Mouse (Mus musculus): ENCODE measurements around the gene Prok2. TPM values are rescaled to one million over a fixed set of nuclear protein-coding genes. Genes with fewer than 3 reads are reported as not detected.

Gene Prok2
- polyA plus RNA-seq, 1 experiment from 2014 or later: not detected

GRCm38 (mm10) chr6:99684899-99685298 lies 41.3 kb downstream of the Prok2 start:
- Histone ChIP-seq H3K4me2 (ENCODE audit: low read length) (no peak overlapping the region), H3K36me3 (ENCODE audit: control insufficient read depth, insufficient read depth, low read length) (no peaks in the 10 kb centered on the region), H3K9me3 (ENCODE audit: control insufficient read depth, low read length) (no peaks in the 10 kb centered on the region), H3K4me1 (replicated peaks; ENCODE audit: control insufficient read depth, insufficient read depth, low read length) (no peaks in the 10 kb centered on the region), H3K27me3 (replicated peaks; ENCODE audit: control insufficient read depth, insufficient read depth, low read length) (no peaks in the 10 kb centered on the region), H3K9ac (ENCODE audit: low read length) (no peak overlapping the region), H3K27ac (ENCODE audit: low read depth) (no peak overlapping the region), H3K4me3 (ENCODE audit: low read depth, low read length) (no peak overlapping the region)
- ATAC-seq (replicated peaks; ENCODE audit: low FRiP score, low TSS enrichment, low read depth) (no peak), DNase-seq (ENCODE audit: low spot score) (no peak)
- WGBS: 55% methylated on average over 5 of the region's 5 CpGs

DNA sequence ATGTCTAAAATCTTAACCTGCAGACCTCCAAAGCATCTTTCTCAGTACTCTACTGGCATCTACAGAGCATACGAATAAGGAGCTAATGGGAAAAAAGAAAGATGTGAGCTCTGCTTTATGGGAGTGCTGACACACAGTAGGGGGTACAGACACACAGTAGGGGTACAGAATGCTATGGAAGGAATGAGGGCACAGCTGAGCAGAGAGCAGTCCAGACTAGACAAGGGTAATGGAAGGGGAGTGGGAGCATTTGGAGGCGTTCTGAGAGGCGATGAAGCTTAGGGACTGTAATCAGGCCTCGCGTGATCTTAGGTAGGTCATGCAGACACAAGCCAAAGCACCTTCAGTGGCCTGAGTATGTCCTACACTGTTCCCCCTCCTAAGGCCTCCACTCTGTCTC lies 42.2 kb downstream of the Prok2 start:
- H3K9ac ChIP-seq (ENCODE audit: low read length): no peak overlapping the region
- H3K36me3 ChIP-seq (ENCODE audit: control insufficient read depth, insufficient read depth, low read length): no peaks in the 10 kb centered on the region
- ATAC-seq (replicated peaks; ENCODE audit: low FRiP score, low TSS enrichment, low read depth) (no peak), DNase-seq (ENCODE audit: low spot score) (no peak)
- no peak overlapping the region for H3K27ac ChIP-seq (ENCODE audit: low read depth)
- H3K4me1 ChIP-seq (replicated peaks; ENCODE audit: control insufficient read depth, insufficient read depth, low read length): no peaks in the 10 kb centered on the region
- no peaks in the 10 kb centered on the region for H3K9me3 ChIP-seq (ENCODE audit: control insufficient read depth, low read length)
- no peak overlapping the region for H3K4me2 ChIP-seq (ENCODE audit: low read length)
- H3K27me3 ChIP-seq (replicated peaks; ENCODE audit: control insufficient read depth, insufficient read depth, low read length): no peaks in the 10 kb centered on the region
- WGBS: 88% methylated on average over 5 of the region's 5 CpGs
- H3K4me3 ChIP-seq (ENCODE audit: low read depth, low read length): no peak overlapping the region

- H3K4me2 ChIP-seq (ENCODE audit: low read length): no peak overlapping the region
- no peak overlapping the region for H3K9ac ChIP-seq (ENCODE audit: low read length)
- no peaks in the 10 kb centered on the region for H3K9me3 ChIP-seq (ENCODE audit: control insufficient read depth, low read length)
- H3K27me3 ChIP-seq (replicated peaks; ENCODE audit: control insufficient read depth, insufficient read depth, low read length): no peaks in the 10 kb centered on the region
- DNase-seq (ENCODE audit: low spot score): no peak
- no peak overlapping the region for H3K27ac ChIP-seq (ENCODE audit: low read depth)
- no peaks in the 10 kb centered on the region for H3K36me3 ChIP-seq (ENCODE audit: control insufficient read depth, insufficient read depth, low read length)
- 80% methylated on average over 11 of the region's 11 CpGs for WGBS
- no peak for ATAC-seq (replicated peaks; ENCODE audit: low FRiP score, low TSS enrichment, low read depth)
- H3K4me3 ChIP-seq (ENCODE audit: low read depth, low read length): no peak overlapping the region
- H3K4me1 ChIP-seq (replicated peaks; ENCODE audit: control insufficient read depth, insufficient read depth, low read length): no peaks in the 10 kb centered on the region; the same call in 1 of the 2 replicates
Measured at GRCm38 (mm10) chr6:99678108-99678507, 48.1 kb downstream of the Prok2 start.

DNA sequence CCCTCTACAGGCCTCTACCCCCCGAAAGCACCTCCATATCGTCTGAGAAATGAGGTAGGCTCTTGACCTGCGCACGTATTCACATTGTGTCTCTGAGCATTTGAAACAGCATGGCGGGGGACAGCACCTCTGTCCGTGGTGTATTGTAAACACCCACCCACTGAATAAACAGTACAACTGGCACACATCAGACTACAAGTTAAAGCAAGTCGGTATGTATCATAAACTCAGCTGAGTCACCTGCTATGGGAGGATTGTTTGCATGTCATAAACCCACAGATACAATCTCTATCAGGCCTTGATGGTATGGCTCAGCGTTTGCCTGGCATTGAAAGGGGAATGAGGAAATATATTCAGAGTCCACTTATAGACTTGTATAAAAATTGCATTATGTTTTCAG lies 48.9 kb downstream of the Prok2 start:
- H3K4me3 ChIP-seq (ENCODE audit: low read depth, low read length): no peak overlapping the region
- DNase-seq (ENCODE audit: low spot score) (no peak), ATAC-seq (replicated peaks; ENCODE audit: low FRiP score, low TSS enrichment, low read depth) (peak; percentile 85)
- H3K4me2 ChIP-seq (ENCODE audit: low read length): no peak overlapping the region
- H3K36me3 ChIP-seq (ENCODE audit: control insufficient read depth, insufficient read depth, low read length): no peaks in the 10 kb centered on the region
- no peak overlapping the region for H3K27ac ChIP-seq (ENCODE audit: low read depth)
- no peaks in the 10 kb centered on the region for H3K9me3 ChIP-seq (ENCODE audit: control insufficient read depth, low read length)
- 57% methylated on average over 8 of the region's 8 CpGs for WGBS
- no peaks in the 10 kb centered on the region for H3K27me3 ChIP-seq (replicated peaks; ENCODE audit: control insufficient read depth, insufficient read depth, low read length)
- H3K9ac ChIP-seq (ENCODE audit: low read length): no peak overlapping the region
- no peaks in the 10 kb centered on the region; the same call in 1 of the 2 replicates for H3K4me1 ChIP-seq (replicated peaks; ENCODE audit: control insufficient read depth, insufficient read depth, low read length)

GRCm38 (mm10) chr6:99674482-99674881 lies 51.7 kb downstream of the Prok2 start:
- ATAC-seq (replicated peaks; ENCODE audit: low FRiP score, low TSS enrichment, low read depth) (no peak), DNase-seq (ENCODE audit: low spot score) (no peak)
- Histone ChIP-seq H3K27me3 (replicated peaks; ENCODE audit: control insufficient read depth, insufficient read depth, low read length) (no peaks in the 10 kb centered on the region), H3K4me2 (ENCODE audit: low read length) (no peak overlapping the region), H3K4me1 (replicated peaks; ENCODE audit: control insufficient read depth, insufficient read depth, low read length) (no peaks in the 10 kb centered on the region; the same call in 1 of the 2 replicates), H3K36me3 (ENCODE audit: control insufficient read depth, insufficient read depth, low read length) (no peaks in the 10 kb centered on the region), H3K27ac (ENCODE audit: low read depth) (no peak overlapping the region), H3K9me3 (ENCODE audit: control insufficient read depth, low read length) (no peaks in the 10 kb centered on the region), H3K4me3 (ENCODE audit: low read depth, low read length) (no peak overlapping the region), H3K9ac (ENCODE audit: low read length) (no peak overlapping the region)
- 79% methylated on average over 4 of the region's 4 CpGs for WGBS

- ATAC-seq (replicated peaks; ENCODE audit: low FRiP score, low TSS enrichment, low read depth): no peak
Measured at GRCm38 (mm10) chr6:99671768-99672167, 54.4 kb downstream of the Prok2 start.

GRCm38 (mm10) chr6:99670481-99671119 lies 55.6 kb downstream of the Prok2 start:
- Histone ChIP-seq H3K9ac (ENCODE audit: low read length) (no peak overlapping the region), H3K27me3 (replicated peaks; ENCODE audit: control insufficient read depth, insufficient read depth, low read length) (no peaks in the 10 kb centered on the region), H3K4me1 (replicated peaks; ENCODE audit: control insufficient read depth, insufficient read depth, low read length) (peaks cover 8% of the 10 kb centered on the region; the same call in 1 of the 2 replicates), H3K36me3 (ENCODE audit: control insufficient read depth, insufficient read depth, low read length) (no peaks in the 10 kb centered on the region), H3K9me3 (ENCODE audit: control insufficient read depth, low read length) (no peaks in the 10 kb centered on the region), H3K27ac (ENCODE audit: low read depth) (no peak overlapping the region), H3K4me3 (ENCODE audit: low read depth, low read length) (no peak overlapping the region), H3K4me2 (ENCODE audit: low read length) (no peak overlapping the region)
- WGBS: 76% methylated on average over 7 of the region's 7 CpGs
- ATAC-seq (replicated peaks; ENCODE audit: low FRiP score, low TSS enrichment, low read depth): no peak
- DNase-seq (ENCODE audit: low spot score): peak; percentile 75

More at GRCm38 (mm10) chr6:99671768-99672167, 54.4 kb downstream of the Prok2 start:
- Histone ChIP-seq H3K27me3 (replicated peaks; ENCODE audit: control insufficient read depth, insufficient read depth, low read length) (no peaks in the 10 kb centered on the region), H3K4me2 (ENCODE audit: low read length) (no peak overlapping the region), H3K9ac (ENCODE audit: low read length) (no peak overlapping the region), H3K36me3 (ENCODE audit: control insufficient read depth, insufficient read depth, low read length) (no peaks in the 10 kb centered on the region), H3K27ac (ENCODE audit: low read depth) (no peak overlapping the region), H3K4me3 (ENCODE audit: low read depth, low read length) (no peak overlapping the region), H3K9me3 (ENCODE audit: control insufficient read depth, low read length) (no peaks in the 10 kb centered on the region), H3K4me1 (replicated peaks; ENCODE audit: control insufficient read depth, insufficient read depth, low read length) (peaks cover 8% of the 10 kb centered on the region; the same call in 1 of the 2 replicates)
- 58% methylated on average over 3 of the region's 3 CpGs for WGBS
- no peak for DNase-seq (ENCODE audit: low spot score)

DNA sequence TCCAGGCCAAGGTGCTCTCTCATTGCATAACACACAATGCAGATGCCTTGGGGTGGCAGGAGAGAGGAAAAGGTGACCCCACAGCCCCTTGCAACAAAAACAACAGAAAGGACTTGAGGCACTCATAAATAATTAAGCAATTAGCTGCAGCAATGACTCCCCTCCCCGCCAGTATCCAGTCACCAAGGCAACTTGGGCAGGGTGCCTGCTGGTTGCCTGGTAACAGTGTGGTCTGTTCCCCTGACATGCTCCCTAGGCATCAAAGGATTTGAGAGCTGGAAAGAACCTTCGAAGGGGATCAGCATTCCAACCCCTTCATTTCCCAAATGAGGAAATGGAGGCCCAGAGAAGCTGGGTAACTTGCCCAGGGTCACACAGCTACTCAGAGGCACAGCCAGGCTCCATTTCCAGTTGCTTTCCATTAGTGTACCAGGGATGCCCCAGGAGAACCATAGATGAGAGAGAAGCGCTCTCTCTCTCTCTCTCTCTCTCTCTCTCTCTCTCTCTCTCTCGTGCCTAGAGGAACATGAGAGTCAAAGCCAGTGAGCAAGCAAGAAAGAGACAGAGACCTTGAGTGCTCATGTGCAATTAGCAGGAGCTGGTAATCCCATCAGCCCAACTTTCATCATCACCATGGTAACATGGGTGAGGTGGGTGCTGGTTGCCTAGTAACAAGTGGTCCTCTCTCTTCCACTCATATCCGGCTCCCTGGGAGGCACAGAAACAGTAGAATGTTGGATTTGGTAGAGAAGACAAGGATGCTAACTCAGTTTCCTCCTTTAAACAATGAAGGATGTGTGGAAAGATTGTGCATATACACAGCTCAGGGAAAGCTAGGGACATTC lies 56.5 kb downstream of the Prok2 start:
- H3K9me3 ChIP-seq (ENCODE audit: control insufficient read depth, low read length): no peaks in the 10 kb centered on the region
- no peak for DNase-seq (ENCODE audit: low spot score)

More for the DNA sequence above, 56.5 kb downstream of the Prok2 start:
- Histone ChIP-seq H3K9ac (ENCODE audit: low read length) (no peak overlapping the region), H3K36me3 (ENCODE audit: control insufficient read depth, insufficient read depth, low read length) (no peaks in the 10 kb centered on the region), H3K4me2 (ENCODE audit: low read length) (no peak overlapping the region), H3K4me1 (replicated peaks; ENCODE audit: control insufficient read depth, insufficient read depth, low read length) (peaks cover 8% of the 10 kb centered on the region; the same call in 1 of the 2 replicates), H3K4me3 (ENCODE audit: low read depth, low read length) (no peak overlapping the region), H3K27ac (ENCODE audit: low read depth) (no peak overlapping the region), H3K27me3 (replicated peaks; ENCODE audit: control insufficient read depth, insufficient read depth, low read length) (no peaks in the 10 kb centered on the region)
- 48% methylated on average over 5 of the region's 5 CpGs for WGBS
- ATAC-seq (replicated peaks; ENCODE audit: low FRiP score, low TSS enrichment, low read depth): no peak

Measured in intestine, embryonic 14.5 days (tissue).